Mouse (Mus musculus): ENCODE measurements around the gene Ube2g1. TPM values are rescaled to one million over a fixed set of nuclear protein-coding genes. Genes with fewer than 3 reads are reported as not detected.

The Ube2g1 gene
- polyA plus RNA-seq, 1 experiment from 2014 or later = 57.3 TPM

Small RNAs within 50 kb of the gene (microRNA-seq; reads per million reads assigned to microRNA genes)
- gene Gm25678 = not detected

Other genes starting within 250 kb of the Ube2g1 start
- gene Tekt1, start 244.8 kb upstream of the Ube2g1 start, polyA plus RNA-seq (2015; fragmentation: Nextera tagmentation; extraction: Ambion mirVana) = 0.47 and 0.55 TPM in 2 replicates
- gene Smtnl2, start 195.6 kb upstream of the Ube2g1 start, polyA plus RNA-seq (2015; fragmentation: Nextera tagmentation; extraction: Ambion mirVana) = 145 and 160 TPM in 2 replicates
- gene Ggt6, start 171.8 kb upstream of the Ube2g1 start, polyA plus RNA-seq (2015; fragmentation: Nextera tagmentation; extraction: Ambion mirVana) = not detected in 2 replicates
- gene Mybbp1a, start 165.9 kb upstream of the Ube2g1 start, polyA plus RNA-seq (2015; fragmentation: Nextera tagmentation; extraction: Ambion mirVana) = 82.3 and 88.2 TPM in 2 replicates
- 1.9 and 2.4 TPM in 2 replicates for gene Spns2, start 117.4 kb upstream of the Ube2g1 start, polyA plus RNA-seq (2015; fragmentation: Nextera tagmentation; extraction: Ambion mirVana)
- gene Spns3, start 56.8 kb upstream of the Ube2g1 start, polyA plus RNA-seq (2015; fragmentation: Nextera tagmentation; extraction: Ambion mirVana) = 0.10 and 0.13 TPM in 2 replicates
- gene Ankfy1, start 82.7 kb downstream of the Ube2g1 start, polyA plus RNA-seq (2015; fragmentation: Nextera tagmentation; extraction: Ambion mirVana) = 15.2 and 15.8 TPM in 2 replicates
- gene Cyb5d2, start 188.9 kb downstream of the Ube2g1 start, polyA plus RNA-seq (2015; fragmentation: Nextera tagmentation; extraction: Ambion mirVana) = 4.9 and 6.7 TPM in 2 replicates
- gene Zzef1, start 188.9 kb downstream of the Ube2g1 start, polyA plus RNA-seq (2015; fragmentation: Nextera tagmentation; extraction: Ambion mirVana) = 5.9 and 6.5 TPM in 2 replicates

All from heart, embryonic 13.5 days (tissue).